Mouse (Mus musculus): ENCODE results near the gene Zfp385a. TPM values are rescaled to one million over a fixed set of nuclear protein-coding genes. Genes with fewer than 3 reads are reported as not detected.

The Zfp385a gene
- polyA plus RNA-seq, 1 experiment from 2014 or later = 12.7 TPM

DNA sequence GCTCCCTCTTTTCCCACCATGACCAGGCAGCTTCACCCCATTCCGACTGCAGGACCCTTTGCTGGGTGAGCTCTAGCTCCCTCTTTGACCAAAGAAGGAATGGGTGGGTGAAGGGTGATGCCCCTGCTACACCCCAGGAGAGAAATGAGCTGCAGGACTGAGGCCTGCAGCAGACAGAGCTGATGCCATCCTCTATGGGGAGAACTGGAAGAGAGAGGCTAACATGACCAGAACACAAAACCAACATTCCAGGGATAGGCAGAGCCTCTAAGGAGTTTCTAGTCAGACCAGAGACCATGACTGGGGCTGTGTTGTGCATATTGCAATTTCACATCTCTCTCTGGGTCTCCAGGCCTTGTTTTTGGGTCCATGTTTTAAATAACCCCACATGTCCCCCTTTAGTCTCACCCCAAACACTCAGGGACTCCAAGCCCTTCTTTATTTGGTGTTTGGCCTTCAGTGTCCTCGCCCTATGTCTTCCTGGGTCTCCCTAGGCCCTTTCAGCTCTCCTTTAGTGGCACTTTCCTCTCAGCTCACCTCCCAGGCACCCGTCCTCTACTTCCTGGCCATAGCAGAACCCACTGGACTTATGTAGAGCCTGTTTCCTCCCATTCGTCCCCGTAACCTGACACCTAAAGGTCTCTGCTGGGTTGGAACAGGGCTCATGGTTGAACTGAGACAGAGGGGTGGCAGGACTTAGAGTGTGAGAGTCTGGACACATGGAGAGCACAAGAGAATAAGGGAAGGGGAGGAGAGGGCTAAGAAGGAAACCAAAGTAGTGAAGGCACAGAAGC lies 38.1 kb downstream of the Zfp385a start:
- H3K36me3 ChIP-seq = peaks cover 4% of the 10 kb centered on the region; the same call in 1 of the 2 replicates
- H3K9me3 ChIP-seq = no peaks in the 10 kb centered on the region
- no peak overlapping the region for H3K4me2 ChIP-seq (replicated peaks)
- ATAC-seq (replicated peaks) = no peak
- 37% methylated on average over 5 of the region's 5 CpGs for WGBS
- H3K4me3 ChIP-seq = no peak overlapping the region
- H3K27me3 ChIP-seq = no peaks in the 10 kb centered on the region
- H3K4me1 ChIP-seq = peaks cover 88% of the 10 kb centered on the region
- peak overlapping the region; percentile 96 for H3K27ac ChIP-seq (replicated peaks)
- 0 out of 2 replicates have a peak overlapping the region, but pooled peaks have one; percentile 16 for H3K9ac ChIP-seq (replicated peaks)

GRCm38 (mm10) chr15:103301046-103301445 lies 38.8 kb downstream of the Zfp385a start:
- Histone ChIP-seq H3K9ac (replicated peaks) (peak overlapping the region; percentile 49; the same call in 1 of the 2 replicates), H3K4me2 (replicated peaks) (no peak overlapping the region), H3K27me3 (no peaks in the 10 kb centered on the region), H3K4me3 (no peak overlapping the region), H3K9me3 (no peaks in the 10 kb centered on the region), H3K27ac (replicated peaks) (peak overlapping the region; percentile 96), H3K4me1 (peaks cover 91% of the 10 kb centered on the region), H3K36me3 (peaks cover 6% of the 10 kb centered on the region)
- no peak for ATAC-seq (replicated peaks)
- WGBS = 15% methylated on average over 2 of the region's 2 CpGs

GRCm38 (mm10) chr15:103300560-103300959 lies 39.3 kb downstream of the Zfp385a start:
- ATAC-seq (replicated peaks) = no peak
- Histone ChIP-seq H3K4me1 (peaks cover 91% of the 10 kb centered on the region), H3K4me3 (peak overlapping the region; percentile 27), H3K27me3 (no peaks in the 10 kb centered on the region), H3K9me3 (no peaks in the 10 kb centered on the region), H3K9ac (replicated peaks) (peak overlapping the region; percentile 49), H3K27ac (replicated peaks) (peak overlapping the region; percentile 96), H3K4me2 (replicated peaks) (peak overlapping the region; percentile 53), H3K36me3 (peaks cover 8% of the 10 kb centered on the region)
- 0% methylated on average over 2 of the region's 2 CpGs for WGBS

GRCm38 (mm10) chr15:103300067-103300471 lies 39.8 kb downstream of the Zfp385a start:
- H3K27me3 ChIP-seq = no peaks in the 10 kb centered on the region
- H3K9ac ChIP-seq (replicated peaks) = peak overlapping the region; percentile 49
- peak overlapping the region; percentile 27 for H3K4me3 ChIP-seq
- peak overlapping the region; percentile 96 for H3K27ac ChIP-seq (replicated peaks)
- peak; percentile 51 for ATAC-seq (replicated peaks)
- H3K4me2 ChIP-seq (replicated peaks) = peak overlapping the region; percentile 53
- H3K9me3 ChIP-seq = no peaks in the 10 kb centered on the region
- peaks cover 93% of the 10 kb centered on the region for H3K4me1 ChIP-seq
- WGBS = 4% methylated on average over 18 of the region's 18 CpGs
- peaks cover 8% of the 10 kb centered on the region for H3K36me3 ChIP-seq

GRCm38 (mm10) chr15:103299644-103300043 lies 40.2 kb downstream of the Zfp385a start:
- 15% methylated on average over 8 of the region's 8 CpGs for WGBS
- H3K36me3 ChIP-seq = peaks cover 8% of the 10 kb centered on the region
- no peak; the same call in 1 of the 2 replicates for ATAC-seq (replicated peaks)
- peak overlapping the region; percentile 96 for H3K27ac ChIP-seq (replicated peaks)
- peak overlapping the region; percentile 53 for H3K4me2 ChIP-seq (replicated peaks)
- no peaks in the 10 kb centered on the region for H3K9me3 ChIP-seq
- H3K4me3 ChIP-seq = peak overlapping the region; percentile 27
- peaks cover 90% of the 10 kb centered on the region for H3K4me1 ChIP-seq
- H3K27me3 ChIP-seq = no peaks in the 10 kb centered on the region
- H3K9ac ChIP-seq (replicated peaks) = peak overlapping the region; percentile 49

DNA sequence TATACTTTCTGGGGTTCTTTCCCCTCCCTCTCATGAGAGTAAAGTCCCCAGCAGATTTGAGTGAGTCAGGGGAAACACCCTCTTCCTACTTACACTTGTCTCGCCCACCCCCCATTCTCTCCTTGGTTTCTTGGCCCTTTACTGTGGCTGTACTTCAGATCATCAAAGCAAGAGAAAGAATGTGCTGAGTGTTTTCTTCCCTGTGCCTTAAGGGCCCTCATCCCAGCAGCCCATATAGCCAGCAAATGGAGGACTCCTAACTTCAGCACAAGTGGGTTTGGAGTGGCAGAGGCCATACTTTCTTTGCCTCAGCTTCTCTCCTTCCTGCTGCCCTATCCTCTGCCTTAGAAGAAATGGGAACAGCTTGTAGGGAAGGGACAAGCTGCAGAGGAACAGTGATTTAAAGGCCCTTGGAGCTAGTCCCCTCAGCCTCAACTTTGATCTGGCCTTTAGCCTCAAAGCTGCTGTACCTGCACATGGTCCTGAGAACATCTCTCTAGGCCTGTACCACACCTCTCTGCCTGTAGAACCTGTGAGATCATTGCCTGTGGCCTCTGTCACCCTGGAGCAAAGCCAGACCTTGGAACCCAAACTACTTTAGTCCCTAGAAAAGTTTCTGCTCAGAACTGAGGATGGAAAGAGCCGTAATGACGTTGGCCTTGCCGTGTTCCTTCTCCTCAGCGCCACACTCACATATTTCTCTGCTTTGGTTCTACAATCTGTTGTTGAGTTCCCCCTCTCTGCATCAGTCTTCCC lies 40.9 kb downstream of the Zfp385a start:
- Histone ChIP-seq H3K36me3 (peaks cover 8% of the 10 kb centered on the region), H3K4me1 (peaks cover 84% of the 10 kb centered on the region), H3K9me3 (no peaks in the 10 kb centered on the region), H3K27ac (replicated peaks) (peak overlapping the region; percentile 96), H3K4me2 (replicated peaks) (peak overlapping the region; percentile 53; the same call in 1 of the 2 replicates), H3K4me3 (0 out of 2 replicates have a peak overlapping the region, but pooled peaks have one; percentile 27), H3K9ac (replicated peaks) (peak overlapping the region; percentile 49; the same call in 1 of the 2 replicates), H3K27me3 (no peaks in the 10 kb centered on the region)
- ATAC-seq (replicated peaks) = no peak
- WGBS = 50% methylated on average over 5 of the region's 5 CpGs

DNA sequence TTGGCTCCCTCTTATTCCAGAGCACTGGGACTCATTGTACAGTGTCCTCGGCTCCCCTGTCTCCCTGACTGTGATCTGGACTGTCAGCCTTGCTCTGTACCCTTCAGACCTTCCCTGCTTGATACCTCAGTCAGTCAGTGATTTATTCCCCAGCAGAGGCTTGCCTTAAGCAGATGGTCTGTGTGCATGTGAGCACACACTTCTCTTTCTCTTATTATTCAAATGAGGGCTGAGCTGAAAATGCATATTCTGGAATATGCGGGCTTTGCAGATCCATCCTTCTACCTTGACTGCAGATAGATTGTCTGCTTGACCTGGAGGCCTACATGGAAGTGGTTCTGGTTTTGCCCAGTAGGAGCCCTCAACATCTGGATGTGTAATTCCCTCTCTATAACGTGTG lies 41.9 kb downstream of the Zfp385a start:
- Histone ChIP-seq H3K27me3 (no peaks in the 10 kb centered on the region), H3K4me3 (no peak overlapping the region), H3K4me2 (replicated peaks) (no peak overlapping the region), H3K9me3 (no peaks in the 10 kb centered on the region), H3K9ac (replicated peaks) (no peak overlapping the region), H3K36me3 (peaks cover 16% of the 10 kb centered on the region), H3K4me1 (peaks cover 74% of the 10 kb centered on the region), H3K27ac (replicated peaks) (peak overlapping the region; percentile 96)
- WGBS = 36% methylated on average over 3 of the region's 3 CpGs
- ATAC-seq (replicated peaks) = no peak; the same call in 1 of the 2 replicates

DNA sequence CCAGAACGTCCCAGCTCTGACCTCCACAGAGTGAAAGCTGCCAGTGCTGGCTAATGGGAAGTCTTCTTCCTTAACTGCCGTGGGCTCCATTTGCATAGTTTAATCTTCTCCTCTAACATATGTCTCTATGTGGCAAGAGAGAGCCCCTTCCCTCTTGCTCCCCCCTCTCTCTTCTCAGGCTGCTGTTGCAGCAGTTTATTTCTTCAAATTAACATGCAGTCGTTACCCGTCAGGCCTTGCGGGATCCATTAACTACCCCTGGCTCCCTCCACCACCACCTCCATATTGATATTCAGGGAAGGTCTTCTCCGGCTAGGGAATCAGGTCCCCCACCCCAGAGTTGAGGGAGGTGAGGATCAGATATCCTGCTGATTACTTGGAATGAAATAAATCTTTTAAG lies 42.6 kb downstream of the Zfp385a start:
- Histone ChIP-seq H3K4me2 (replicated peaks) (no peak overlapping the region), H3K4me1 (peaks cover 68% of the 10 kb centered on the region), H3K9me3 (no peaks in the 10 kb centered on the region), H3K9ac (replicated peaks) (no peak overlapping the region), H3K27me3 (no peaks in the 10 kb centered on the region), H3K36me3 (peaks cover 23% of the 10 kb centered on the region), H3K27ac (replicated peaks) (peak overlapping the region; percentile 96), H3K4me3 (no peak overlapping the region)
- 30% methylated on average over 6 of the region's 6 CpGs for WGBS
- no peak for ATAC-seq (replicated peaks)

DNA sequence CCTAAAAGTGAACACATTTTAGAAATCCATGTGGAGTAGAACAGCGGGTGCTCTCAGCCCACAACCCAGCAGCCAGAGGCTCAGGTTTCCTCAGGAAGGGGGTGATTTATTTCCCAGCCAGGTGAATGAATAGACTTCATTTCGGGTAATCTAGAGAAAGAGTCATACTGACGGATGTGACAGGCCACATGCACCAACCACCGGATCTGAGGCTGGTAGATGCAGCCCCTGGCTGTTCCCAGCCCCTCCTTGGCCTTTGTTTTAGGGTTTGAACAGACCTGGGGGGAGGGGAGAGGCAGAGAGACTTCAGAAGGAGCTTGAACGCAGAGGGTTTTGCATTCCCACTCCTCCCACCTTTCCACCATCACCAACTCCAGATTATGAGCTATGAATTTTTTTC lies 44.0 kb downstream of the Zfp385a start:
- H3K4me3 ChIP-seq = no peak overlapping the region
- 10% methylated on average over 5 of the region's 5 CpGs for WGBS
- no peaks in the 10 kb centered on the region for H3K9me3 ChIP-seq
- H3K36me3 ChIP-seq = peaks cover 31% of the 10 kb centered on the region
- no peaks in the 10 kb centered on the region for H3K27me3 ChIP-seq
- H3K4me2 ChIP-seq (replicated peaks) = no peak overlapping the region
- no peak overlapping the region for H3K9ac ChIP-seq (replicated peaks)
- peaks cover 55% of the 10 kb centered on the region for H3K4me1 ChIP-seq
- 0 out of 2 replicates have a peak overlapping the region, but pooled peaks have one; percentile 96 for H3K27ac ChIP-seq (replicated peaks)
- ATAC-seq (replicated peaks) = no peak

- ATAC-seq (replicated peaks) = no peak
- peaks cover 44% of the 10 kb centered on the region for H3K4me1 ChIP-seq
- no peak overlapping the region for H3K4me3 ChIP-seq
- no peaks in the 10 kb centered on the region for H3K27me3 ChIP-seq
- no peak overlapping the region for H3K27ac ChIP-seq (replicated peaks)
- H3K9me3 ChIP-seq = no peaks in the 10 kb centered on the region
- 84% methylated on average over 2 of the region's 2 CpGs for WGBS
- no peak overlapping the region for H3K4me2 ChIP-seq (replicated peaks)
- H3K9ac ChIP-seq (replicated peaks) = no peak overlapping the region
- peaks cover 36% of the 10 kb centered on the region for H3K36me3 ChIP-seq
These were observed 45.2 kb downstream of the Zfp385a start for GRCm38 (mm10) chr15:103294649-103295048.

GRCm38 (mm10) chr15:103293375-103293774 lies 46.5 kb downstream of the Zfp385a start:
- no peak for ATAC-seq (replicated peaks)
- Histone ChIP-seq H3K9ac (replicated peaks) (no peak overlapping the region), H3K36me3 (peaks cover 34% of the 10 kb centered on the region), H3K9me3 (no peaks in the 10 kb centered on the region), H3K27ac (replicated peaks) (no peak overlapping the region), H3K4me3 (no peak overlapping the region), H3K4me1 (peaks cover 34% of the 10 kb centered on the region), H3K27me3 (no peaks in the 10 kb centered on the region), H3K4me2 (replicated peaks) (no peak overlapping the region)
- 93% methylated on average over 2 of the region's 2 CpGs for WGBS
